Mouse (Mus musculus) urinary bladder, postnatal 10 days (tissue): ENCODE results near the gene D630045J12Rik.
A peak's percentile ranks its signal among the peaks of the same experiment; 100 is the strongest.

Experiments
- DNase-seq: peaks from one replicate; pipeline ENCODE4 v3.0.0; 2022; ENCODE audit warnings: low spot score

D630045J12Rik gene

GRCm38 (mm10) chr6:38192952-38193351 is 60.9 kb downstream of the D630045J12Rik start:
- no peak for DNase-seq

GRCm38 (mm10) chr6:38186312-38186950 is 67.4 kb downstream of the D630045J12Rik start:
- no peak for DNase-seq

GRCm38 (mm10) chr6:38184791-38185190 is 69.0 kb downstream of the D630045J12Rik start:
- DNase-seq, result no peak

DNA sequence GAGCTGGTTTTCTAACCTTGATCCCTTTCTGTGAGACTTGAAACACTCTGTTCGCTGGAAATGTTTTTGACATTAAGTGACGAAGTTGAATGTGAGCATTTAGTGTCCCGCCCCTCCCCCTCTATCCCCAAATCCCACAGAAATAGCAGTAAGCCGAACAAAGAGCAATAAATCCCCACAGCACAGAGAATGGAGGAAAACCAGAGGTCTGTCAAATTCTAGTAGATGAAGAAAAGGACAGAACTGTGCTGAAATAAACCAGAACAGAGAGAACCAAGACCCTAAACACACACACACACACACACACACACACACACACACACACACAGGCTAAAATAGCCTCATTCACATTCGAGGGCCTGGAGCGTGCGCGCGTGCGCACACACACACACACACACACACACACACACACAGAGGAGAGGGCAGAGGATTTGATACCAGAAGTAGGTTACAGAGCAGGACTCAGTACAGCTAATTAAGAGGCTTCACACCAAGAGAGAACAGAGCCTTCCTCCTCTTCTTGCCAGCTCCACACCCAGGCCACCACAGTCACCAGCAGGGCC is 72.0 kb downstream of the D630045J12Rik start:
- DNase-seq, result no peak

GRCm38 (mm10) chr6:38180669-38181068 is 73.1 kb downstream of the D630045J12Rik start:
- no peak for DNase-seq

- DNase-seq, result no peak
Observed at GRCm38 (mm10) chr6:38165385-38165784, 88.4 kb downstream of the D630045J12Rik start.

- DNase-seq, result no peak
Observed at GRCm38 (mm10) chr6:38164705-38165104, 89.1 kb downstream of the D630045J12Rik start.

GRCm38 (mm10) chr6:38162825-38163504 is 90.8 kb downstream of the D630045J12Rik start:
- no peak for DNase-seq

DNA sequence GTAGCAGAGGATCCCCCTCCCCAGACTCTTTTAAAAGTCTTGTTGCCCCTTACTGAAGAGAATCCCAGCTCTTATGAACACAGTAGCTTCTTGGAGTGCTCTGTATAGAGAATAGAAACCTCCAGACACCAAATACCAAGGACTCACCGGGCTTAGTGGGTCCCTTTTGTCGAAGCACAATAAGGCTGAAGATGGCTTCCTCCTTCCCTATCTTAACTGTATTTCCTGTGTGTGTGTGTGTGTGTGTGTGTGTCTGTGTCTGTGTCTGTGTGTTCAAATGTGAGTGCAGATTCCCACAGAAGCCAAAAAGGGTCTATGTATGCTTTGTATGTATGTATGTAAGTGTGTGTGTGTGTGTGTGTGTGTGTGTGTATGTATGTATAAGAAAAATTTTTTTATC is 93.3 kb downstream of the D630045J12Rik start:
- no peak for DNase-seq

- DNase-seq, result peak; percentile 60
Observed at GRCm38 (mm10) chr6:38160102-38160501, 93.7 kb downstream of the D630045J12Rik start.

GRCm38 (mm10) chr6:38159576-38159975 is 94.2 kb downstream of the D630045J12Rik start:
- no peak for DNase-seq

DNA sequence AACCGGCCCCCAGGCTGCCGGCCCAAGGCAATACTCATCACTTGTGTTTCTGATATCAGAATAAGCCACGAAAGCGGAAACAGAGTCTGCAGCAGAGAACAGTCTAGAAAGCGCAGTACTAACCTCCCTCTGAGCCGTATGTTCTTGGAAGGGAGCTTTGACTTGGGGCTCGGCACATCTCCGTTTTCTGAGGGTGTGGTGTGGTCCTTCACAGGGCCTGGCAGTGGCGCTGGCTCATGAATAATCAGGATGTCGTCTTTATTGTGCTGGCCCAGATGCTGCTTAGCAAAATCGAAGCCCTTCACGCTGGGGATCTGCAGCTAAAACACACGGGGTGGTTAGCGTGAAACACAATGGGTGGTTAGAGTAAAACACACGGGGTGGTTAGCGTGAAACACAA is 95.9 kb downstream of the D630045J12Rik start:
- no peak for DNase-seq

DNA sequence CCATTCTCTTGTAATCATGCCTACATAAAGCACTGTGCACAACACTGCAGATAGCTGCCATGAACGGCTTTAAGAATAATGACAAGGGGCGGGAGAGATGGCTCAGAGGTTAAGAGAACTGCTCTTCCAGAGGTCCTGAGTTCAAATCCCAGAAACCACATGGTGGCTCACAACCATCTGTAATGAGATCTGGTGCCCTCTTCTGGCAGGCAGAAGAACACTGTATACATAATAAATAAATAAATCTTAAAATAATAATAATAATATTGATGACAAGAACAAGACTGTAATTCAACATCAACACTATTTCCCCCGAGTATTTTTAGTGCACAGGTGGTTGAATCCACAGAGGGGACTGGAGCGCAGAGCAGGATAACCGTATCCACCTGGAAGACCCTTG is 97.6 kb downstream of the D630045J12Rik start:
- no peak for DNase-seq

DNA sequence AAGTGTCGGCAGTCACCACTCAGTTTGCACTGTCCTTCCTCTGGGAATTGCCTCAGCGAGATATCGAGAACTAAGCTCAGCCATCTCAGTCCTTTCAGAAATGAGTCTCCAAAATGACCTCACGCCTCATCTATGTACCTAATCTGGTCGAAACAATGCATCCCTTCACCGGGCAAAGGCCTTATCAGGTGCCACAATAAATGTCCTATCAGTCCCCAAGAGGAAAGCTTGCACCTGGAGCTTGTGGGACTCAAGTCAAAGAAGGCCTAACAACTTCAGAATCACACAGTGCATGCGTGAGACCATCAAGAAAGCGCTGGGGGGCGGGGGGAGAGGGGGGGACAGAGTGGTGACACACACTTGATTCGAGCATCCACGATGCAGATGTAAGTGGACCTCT is 101.5 kb downstream of the D630045J12Rik start:
- DNase-seq, result no peak

GRCm38 (mm10) chr6:38149483-38149882 is 104.3 kb downstream of the D630045J12Rik start:
- no peak for DNase-seq

- no peak for DNase-seq
Observed at GRCm38 (mm10) chr6:38148626-38149025, 105.2 kb downstream of the D630045J12Rik start.

GRCm38 (mm10) chr6:38147301-38147700 is 106.5 kb downstream of the D630045J12Rik start:
- no peak for DNase-seq

DNA sequence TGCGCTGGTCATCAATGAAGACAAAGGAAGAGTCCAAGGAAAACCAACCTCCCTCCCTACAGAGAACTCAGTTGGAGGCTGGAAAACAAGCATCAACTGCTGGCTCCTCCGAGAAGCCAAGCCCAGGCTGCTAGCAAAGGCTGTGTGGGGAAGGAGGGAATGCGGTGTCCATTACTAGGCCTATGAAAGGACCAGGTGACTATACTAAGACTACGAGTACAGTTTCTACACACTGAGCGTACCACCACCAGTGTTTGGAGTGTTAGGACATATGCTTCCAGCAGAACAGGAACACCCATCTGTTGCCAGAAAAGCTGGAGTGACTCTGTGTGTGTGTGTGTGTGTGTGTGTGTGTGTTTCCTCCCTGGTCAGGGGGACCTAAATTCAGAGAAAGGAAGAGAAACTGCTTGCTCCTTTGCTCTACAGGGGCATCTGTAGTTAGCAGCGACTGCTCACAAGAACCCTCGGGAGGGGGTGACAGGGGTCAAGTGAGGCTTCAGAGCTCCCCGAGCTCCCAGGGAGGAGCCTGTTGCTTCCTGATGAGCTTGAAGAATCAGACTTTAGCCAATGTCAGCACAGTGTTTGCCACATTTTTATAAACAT is 108.2 kb downstream of the D630045J12Rik start:
- no peak for DNase-seq

GRCm38 (mm10) chr6:38144161-38144998 is 109.4 kb downstream of the D630045J12Rik start:
- no peak for DNase-seq

DNA sequence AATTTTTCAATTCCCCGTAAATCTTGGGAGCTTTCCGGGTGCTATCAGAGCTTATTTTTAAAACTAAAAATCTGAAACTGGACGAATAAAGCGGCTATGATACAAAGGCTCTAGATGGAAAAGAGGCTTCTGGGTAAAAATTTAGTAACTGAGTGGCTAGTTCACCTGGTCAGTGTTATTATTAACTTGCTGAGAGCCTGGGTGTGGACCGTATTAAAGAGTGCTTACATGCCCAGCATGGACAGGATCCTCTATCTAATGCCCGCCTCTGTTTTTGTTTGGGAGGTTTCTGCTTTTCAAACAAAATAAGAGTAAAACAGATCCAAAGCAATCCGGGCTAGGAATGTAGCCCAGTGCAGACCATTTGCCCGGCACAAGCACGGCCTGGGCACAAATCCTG is 113.4 kb downstream of the D630045J12Rik start:
- DNase-seq, result no peak

DNA sequence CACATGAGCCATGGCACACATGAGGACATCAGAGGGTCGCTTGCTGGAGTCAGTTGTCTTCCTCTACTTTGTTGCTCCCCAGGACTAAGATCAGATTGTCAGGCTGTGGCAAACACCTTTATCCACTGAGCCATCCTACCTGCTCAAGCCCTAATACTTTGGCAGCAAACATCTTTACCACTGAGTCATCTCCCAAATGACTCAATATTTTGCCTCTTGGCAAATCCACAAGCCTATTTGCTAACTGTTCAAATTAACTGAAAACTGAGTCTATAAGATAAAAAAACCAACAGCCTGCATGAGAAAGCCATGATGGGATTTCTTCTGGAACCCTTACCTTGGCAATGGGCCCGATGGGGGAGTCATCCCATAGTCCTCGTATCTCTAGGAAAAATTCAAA is 114.7 kb downstream of the D630045J12Rik start:
- no peak for DNase-seq
